Mouse (Mus musculus) heart, adult 11 months (tissue): ENCODE results near the gene Ak4.
"Not testable (repeated sequence)": the region's sequence is repeated elsewhere in the genome, so short reads cannot be mapped to it uniquely, and the experiment has no call there.

Source experiments
- DNase-seq: peaks from one replicate; pipeline ENCODE4 v3.0.0; 2022

Ak4 gene

GRCm38 (mm10) chr4:101424495-101424894 lies 5.4 kb downstream of the Ak4 start:
- DNase-seq = no peak

- DNase-seq = no peak
These were observed 6.0 kb downstream of the Ak4 start for GRCm38 (mm10) chr4:101425119-101425518.

GRCm38 (mm10) chr4:101425666-101426065 lies 6.6 kb downstream of the Ak4 start:
- DNase-seq = no peak

- peak; percentile 79 for DNase-seq
These were observed 7.5 kb downstream of the Ak4 start for GRCm38 (mm10) chr4:101426566-101426965.

- no peak for DNase-seq
These were observed 9.0 kb downstream of the Ak4 start for GRCm38 (mm10) chr4:101427886-101428680.

- DNase-seq = no peak
These were observed 10.0 kb downstream of the Ak4 start for GRCm38 (mm10) chr4:101429073-101429472.

GRCm38 (mm10) chr4:101430000-101430399 lies 10.9 kb downstream of the Ak4 start:
- peak; percentile 70 for DNase-seq

GRCm38 (mm10) chr4:101436761-101437512 lies 17.9 kb downstream of the Ak4 start:
- DNase-seq = peak; percentile 98

- peak; percentile 95 for DNase-seq
These were observed 19.2 kb downstream of the Ak4 start for GRCm38 (mm10) chr4:101438271-101438670.

- DNase-seq = peak; percentile 98
These were observed 20.8 kb downstream of the Ak4 start for GRCm38 (mm10) chr4:101439738-101440389.

GRCm38 (mm10) chr4:101442791-101443190 lies 23.7 kb downstream of the Ak4 start:
- DNase-seq = no peak

GRCm38 (mm10) chr4:101443419-101443991 lies 24.4 kb downstream of the Ak4 start:
- no peak for DNase-seq

- DNase-seq = no peak
These were observed 26.6 kb downstream of the Ak4 start for GRCm38 (mm10) chr4:101445660-101446059.

GRCm38 (mm10) chr4:101446606-101447005 lies 27.5 kb downstream of the Ak4 start:
- not testable (repeated sequence) for DNase-seq

GRCm38 (mm10) chr4:101448701-101449100 lies 29.6 kb downstream of the Ak4 start:
- no peak for DNase-seq

- no peak for DNase-seq
These were observed 30.3 kb downstream of the Ak4 start for GRCm38 (mm10) chr4:101449344-101449743.

GRCm38 (mm10) chr4:101450150-101450780 lies 31.2 kb downstream of the Ak4 start:
- DNase-seq = peak; percentile 96

- DNase-seq = no peak
These were observed 32.0 kb downstream of the Ak4 start for GRCm38 (mm10) chr4:101451089-101451488.

- no peak for DNase-seq
These were observed 33.8 kb downstream of the Ak4 start for GRCm38 (mm10) chr4:101452829-101453228.

GRCm38 (mm10) chr4:101457176-101457575 lies 38.1 kb downstream of the Ak4 start:
- DNase-seq = no peak

- peak; percentile 91 for DNase-seq
These were observed 39.3 kb downstream of the Ak4 start for GRCm38 (mm10) chr4:101458341-101458740.

GRCm38 (mm10) chr4:101459358-101459757 lies 40.3 kb downstream of the Ak4 start:
- no peak for DNase-seq

GRCm38 (mm10) chr4:101460114-101460513 lies 41.0 kb downstream of the Ak4 start:
- no peak for DNase-seq
